Mouse (Mus musculus) forebrain, embryonic 11.5 days (tissue): ENCODE data around the gene Pcyt1a. TPM values are rescaled to one million over a fixed set of nuclear protein-coding genes. Genes with fewer than 3 reads are reported as not detected.
A peak's percentile ranks its signal among the peaks of the same experiment; 100 is the strongest.

Experiments
- ATAC-seq: fragments of 200-750 bp; cut with Nextera tagmentation; replicated peaks from 2 replicates; pipeline ENCODE4 v1.8.0; 2017; ENCODE audit warnings: moderate TSS enrichment; ENCODE audit not compliant: low FRiP score
- DNase-seq: peaks from one replicate; pipeline ENCODE4 v3.0.0-alpha.2; 2017; ENCODE audit warnings: low spot score
- H3K27ac ChIP-seq: fragments of 300-500 bp; sonication (generic); 2 replicates; pipeline ENCODE4 v1.5.1; 2014; ENCODE audit warnings: low read depth, low read length
- H3K27me3 ChIP-seq: fragments of 300-500 bp; sonication (generic); 2 replicates; pipeline ENCODE4 v1.6.1; 2014; ENCODE audit warnings: mild to moderate bottlenecking, low read length, mixed read lengths; ENCODE audit not compliant: control insufficient read depth, insufficient read depth
- H3K36me3 ChIP-seq: fragments of 300-500 bp; sonication (generic); 2 replicates; pipeline ENCODE4 v1.6.1; 2014; ENCODE audit warnings: mild to moderate bottlenecking, low read length, moderate library complexity, mixed read lengths; ENCODE audit not compliant: control insufficient read depth, insufficient read depth
- H3K4me1 ChIP-seq: fragments of 300-500 bp; sonication (generic); replicated peaks from 2 replicates; pipeline ENCODE4 v1.6.1; 2014; ENCODE audit warnings: low read length, mixed read lengths; ENCODE audit not compliant: control insufficient read depth, insufficient read depth
- H3K4me2 ChIP-seq: fragments of 300-500 bp; sonication (generic); 2 replicates; pipeline ENCODE4 v1.6.1; 2014; ENCODE audit warnings: low read depth, mild to moderate bottlenecking, low read length, moderate library complexity, mixed read lengths; ENCODE audit not compliant: severe bottlenecking
- H3K4me3 ChIP-seq: fragments of 300-500 bp; sonication (generic); 2 replicates; pipeline ENCODE4 v1.5.1; 2014; ENCODE audit warnings: low read depth, low read length
- H3K9ac ChIP-seq: fragments of 300-500 bp; sonication (generic); 2 replicates; pipeline ENCODE4 v1.6.1; 2014; ENCODE audit warnings: low read length
- H3K9me3 ChIP-seq: fragments of 300-500 bp; sonication (generic); 2 replicates; pipeline ENCODE4 v1.6.1; 2016; ENCODE audit warnings: low read length, mixed read lengths; ENCODE audit not compliant: control insufficient read depth
- WGBS: fragments of 180-500 bp; shearing (Covaris S2); extraction: QIAGEN DNeasy Blood & Tissue Kit; methylation state at CpG from one replicate; pipeline ENCODE4 v1.1.7; 2014; 5-methylcytosine and 5-hydroxymethylcytosine counted together
- polyA plus RNA-seq: library from polyadenylated mRNA; unstranded; fragments of >200 nt; fragmentation: Nextera tagmentation; extraction: Ambion mirVana; gene quantifications from 2 replicates; pipeline ENCODE4 v1.2.1, GENCODE M21; 2014

Gene Pcyt1a
- polyA plus RNA-seq, 1 experiment from 2014 or later = 41.9 TPM

- Histone ChIP-seq H3K27ac (no peak overlapping the region), H3K27me3 (no peaks in the 10 kb centered on the region), H3K4me2 (no peak overlapping the region), H3K36me3 (no peaks in the 10 kb centered on the region), H3K9ac (no peak overlapping the region), H3K4me1 (peaks cover 2% of the 10 kb centered on the region; the same call in 1 of the 2 replicates), H3K4me3 (no peak overlapping the region), H3K9me3 (no peaks in the 10 kb centered on the region)
- 80% methylated on average over 7 of the region's 7 CpGs for WGBS
- ATAC-seq (no peak), DNase-seq (no peak)
Observed at GRCm38 (mm10) chr16:32506868-32507267, 76.1 kb downstream of the Pcyt1a start.

GRCm38 (mm10) chr16:32507407-32507806 lies 76.7 kb downstream of the Pcyt1a start:
- Histone ChIP-seq H3K9ac (no peak overlapping the region), H3K4me1 (peaks cover 2% of the 10 kb centered on the region; the same call in 1 of the 2 replicates), H3K27ac (no peak overlapping the region), H3K27me3 (no peaks in the 10 kb centered on the region), H3K4me3 (no peak overlapping the region), H3K36me3 (no peaks in the 10 kb centered on the region), H3K4me2 (no peak overlapping the region), H3K9me3 (no peaks in the 10 kb centered on the region)
- 21% methylated on average over 9 of the region's 9 CpGs for WGBS
- 0 out of 2 replicates have a peak, but pooled peaks have one; percentile 28 for ATAC-seq
- peak; percentile 86 for DNase-seq

- H3K4me3 ChIP-seq = no peak overlapping the region
- H3K4me2 ChIP-seq = no peak overlapping the region
- 89% methylated on average over 5 of the region's 5 CpGs for WGBS
- no peak for DNase-seq
- no peaks in the 10 kb centered on the region for H3K36me3 ChIP-seq
- H3K27ac ChIP-seq = 0 out of 2 replicates have a peak overlapping the region, but pooled peaks have one; percentile 43
- ATAC-seq = no peak
- H3K27me3 ChIP-seq = no peaks in the 10 kb centered on the region
- H3K4me1 ChIP-seq = peaks cover 2% of the 10 kb centered on the region; the same call in 1 of the 2 replicates
- H3K9me3 ChIP-seq = no peaks in the 10 kb centered on the region
- H3K9ac ChIP-seq = no peak overlapping the region
Observed at GRCm38 (mm10) chr16:32508035-32508434, 77.3 kb downstream of the Pcyt1a start.

GRCm38 (mm10) chr16:32508506-32509065 lies 77.9 kb downstream of the Pcyt1a start:
- H3K27ac ChIP-seq = peak overlapping the region; percentile 43
- H3K4me2 ChIP-seq = no peak overlapping the region
- no peaks in the 10 kb centered on the region for H3K27me3 ChIP-seq
- H3K4me3 ChIP-seq = no peak overlapping the region
- ATAC-seq (no peak), DNase-seq (no peak)
- no peak overlapping the region; the same call in 1 of the 2 replicates for H3K9ac ChIP-seq
- no peaks in the 10 kb centered on the region for H3K36me3 ChIP-seq
- 51% methylated on average over 3 of the region's 3 CpGs for WGBS
- no peaks in the 10 kb centered on the region for H3K9me3 ChIP-seq
- H3K4me1 ChIP-seq = peaks cover 2% of the 10 kb centered on the region; the same call in 1 of the 2 replicates

GRCm38 (mm10) chr16:32509066-32509942 lies 78.6 kb downstream of the Pcyt1a start:
- Histone ChIP-seq H3K27ac (peak overlapping the region; percentile 43; the same call in 1 of the 2 replicates), H3K4me2 (no peak overlapping the region), H3K36me3 (no peaks in the 10 kb centered on the region), H3K27me3 (no peaks in the 10 kb centered on the region), H3K4me3 (no peak overlapping the region), H3K9ac (peak overlapping the region; percentile 12; the same call in 1 of the 2 replicates), H3K4me1 (peaks cover 2% of the 10 kb centered on the region; the same call in 1 of the 2 replicates), H3K9me3 (no peaks in the 10 kb centered on the region)
- 68% methylated on average over 9 of the region's 9 CpGs for WGBS
- DNase-seq (peak; percentile 64), ATAC-seq (peak; percentile 65; the same call in 1 of the 2 replicates)

GRCm38 (mm10) chr16:32510399-32511337 lies 79.9 kb downstream of the Pcyt1a start:
- Histone ChIP-seq H3K27ac (no peak overlapping the region), H3K9me3 (no peaks in the 10 kb centered on the region), H3K4me1 (peaks cover 7% of the 10 kb centered on the region), H3K9ac (no peak overlapping the region), H3K4me2 (no peak overlapping the region), H3K27me3 (no peaks in the 10 kb centered on the region), H3K4me3 (no peak overlapping the region), H3K36me3 (no peaks in the 10 kb centered on the region)
- DNase-seq (no peak), ATAC-seq (no peak)
- WGBS = 72% methylated on average over 18 of the region's 18 CpGs

- DNase-seq (no peak), ATAC-seq (no peak)
- peaks cover 10% of the 10 kb centered on the region for H3K4me1 ChIP-seq
- no peak overlapping the region for H3K4me2 ChIP-seq
- no peak overlapping the region for H3K27ac ChIP-seq
- no peak overlapping the region for H3K9ac ChIP-seq
- no peaks in the 10 kb centered on the region for H3K27me3 ChIP-seq
- 73% methylated on average over 3 of the region's 3 CpGs for WGBS
- H3K9me3 ChIP-seq = no peaks in the 10 kb centered on the region
- H3K4me3 ChIP-seq = no peak overlapping the region
- H3K36me3 ChIP-seq = no peaks in the 10 kb centered on the region
Observed at GRCm38 (mm10) chr16:32511338-32511734, 80.6 kb downstream of the Pcyt1a start.
